Mouse (Mus musculus): Measurements from ENCODE around the gene Smarcc2. TPM values are rescaled to one million over a fixed set of nuclear protein-coding genes. Genes with fewer than 3 reads are reported as not detected.

Gene Smarcc2
- polyA plus RNA-seq, 1 experiment, result 19.5 TPM

GRCm38 (mm10) chr10:128422426-128422825 lies 36.6 kb upstream of the Smarcc2 start:
- TF ChIP-seq GATA1 (IDR thresholded peaks at IDR 0.05; ENCODE audit: low read length) (no peak), TAL1 (IDR thresholded peaks at IDR 0.05; ENCODE audit: low read length) (no peak)
- Histone ChIP-seq H3K4me3 (replicated peaks) (no peak overlapping the region), H3K4me1 (ENCODE audit: control insufficient read depth) (peaks cover 3% of the 10 kb centered on the region; the same call in 1 of the 2 replicates), H3K27me3 (ENCODE audit: control insufficient read depth) (no peaks in the 10 kb centered on the region), H3K9me3 (ENCODE audit: control insufficient read depth, low read length) (no peaks in the 10 kb centered on the region), H3K36me3 (ENCODE audit: control insufficient read depth) (peaks cover 35% of the 10 kb centered on the region)

- Histone ChIP-seq H3K9me3 (ENCODE audit: control insufficient read depth, low read length) (no peaks in the 10 kb centered on the region), H3K4me3 (replicated peaks) (no peak overlapping the region), H3K27me3 (ENCODE audit: control insufficient read depth) (no peaks in the 10 kb centered on the region), H3K4me1 (ENCODE audit: control insufficient read depth) (peaks cover 3% of the 10 kb centered on the region; the same call in 1 of the 2 replicates), H3K36me3 (ENCODE audit: control insufficient read depth) (peaks cover 36% of the 10 kb centered on the region)
- no peak for TF ChIP-seq TAL1 (IDR thresholded peaks at IDR 0.05; ENCODE audit: low read length)
- no peak for TF ChIP-seq GATA1 (IDR thresholded peaks at IDR 0.05; ENCODE audit: low read length)
Measured at GRCm38 (mm10) chr10:128424604-128425003, 34.4 kb upstream of the Smarcc2 start.

GRCm38 (mm10) chr10:128425260-128425659 lies 33.8 kb upstream of the Smarcc2 start:
- Histone ChIP-seq H3K4me3 (replicated peaks) (no peak overlapping the region), H3K36me3 (ENCODE audit: control insufficient read depth) (peaks cover 40% of the 10 kb centered on the region), H3K9me3 (ENCODE audit: control insufficient read depth, low read length) (no peaks in the 10 kb centered on the region), H3K4me1 (ENCODE audit: control insufficient read depth) (peaks cover 3% of the 10 kb centered on the region; the same call in 1 of the 2 replicates), H3K27me3 (ENCODE audit: control insufficient read depth) (no peaks in the 10 kb centered on the region)
- TF ChIP-seq TAL1 (IDR thresholded peaks at IDR 0.05; ENCODE audit: low read length), result no peak
- no peak for TF ChIP-seq GATA1 (IDR thresholded peaks at IDR 0.05; ENCODE audit: low read length)

- peaks cover 30% of the 10 kb centered on the region for H3K36me3 ChIP-seq (ENCODE audit: control insufficient read depth)
- no peaks in the 10 kb centered on the region for H3K27me3 ChIP-seq (ENCODE audit: control insufficient read depth)
- no peak for TF ChIP-seq TAL1 (IDR thresholded peaks at IDR 0.05; ENCODE audit: low read length)
- no peak for TF ChIP-seq GATA1 (IDR thresholded peaks at IDR 0.05; ENCODE audit: low read length)
Measured at GRCm38 (mm10) chr10:128429052-128429451, 30.0 kb upstream of the Smarcc2 start.

GRCm38 (mm10) chr10:128429454-128429853 lies 29.6 kb upstream of the Smarcc2 start:
- H3K9me3 ChIP-seq (ENCODE audit: control insufficient read depth, low read length), result no peaks in the 10 kb centered on the region
- H3K4me1 ChIP-seq (ENCODE audit: control insufficient read depth), result peaks cover 3% of the 10 kb centered on the region; the same call in 1 of the 2 replicates
- peaks cover 31% of the 10 kb centered on the region for H3K36me3 ChIP-seq (ENCODE audit: control insufficient read depth)
- H3K27me3 ChIP-seq (ENCODE audit: control insufficient read depth), result no peaks in the 10 kb centered on the region
- no peak overlapping the region for H3K4me3 ChIP-seq (replicated peaks)
- TF ChIP-seq GATA1 (IDR thresholded peaks at IDR 0.05; ENCODE audit: low read length) (no peak), TAL1 (IDR thresholded peaks at IDR 0.05; ENCODE audit: low read length) (no peak)

More at GRCm38 (mm10) chr10:128429052-128429451, 30.0 kb upstream of the Smarcc2 start:
- Histone ChIP-seq H3K9me3 (ENCODE audit: control insufficient read depth, low read length) (no peaks in the 10 kb centered on the region), H3K4me1 (ENCODE audit: control insufficient read depth) (peaks cover 3% of the 10 kb centered on the region; the same call in 1 of the 2 replicates), H3K4me3 (replicated peaks) (no peak overlapping the region)

- Histone ChIP-seq H3K36me3 (ENCODE audit: control insufficient read depth) (peaks cover 59% of the 10 kb centered on the region), H3K4me1 (ENCODE audit: control insufficient read depth) (no peaks in the 10 kb centered on the region; the same call in 1 of the 2 replicates), H3K27me3 (ENCODE audit: control insufficient read depth) (no peaks in the 10 kb centered on the region), H3K4me3 (replicated peaks) (no peak overlapping the region), H3K9me3 (ENCODE audit: control insufficient read depth, low read length) (no peaks in the 10 kb centered on the region)
- TF ChIP-seq GATA1 (IDR thresholded peaks at IDR 0.05; ENCODE audit: low read length), result no peak
Measured at GRCm38 (mm10) chr10:128433417-128433816, 25.6 kb upstream of the Smarcc2 start.

GRCm38 (mm10) chr10:128434681-128435080 lies 24.4 kb upstream of the Smarcc2 start:
- TF ChIP-seq GATA1 (IDR thresholded peaks at IDR 0.05; ENCODE audit: low read length), result no peak
- no peak for TF ChIP-seq TAL1 (IDR thresholded peaks at IDR 0.05; ENCODE audit: low read length)
- peaks cover 57% of the 10 kb centered on the region for H3K36me3 ChIP-seq (ENCODE audit: control insufficient read depth)

GRCm38 (mm10) chr10:128435186-128435823 lies 23.7 kb upstream of the Smarcc2 start:
- H3K36me3 ChIP-seq (ENCODE audit: control insufficient read depth), result peaks cover 59% of the 10 kb centered on the region
- no peak for TF ChIP-seq TAL1 (IDR thresholded peaks at IDR 0.05; ENCODE audit: low read length)
- no peak for TF ChIP-seq GATA1 (IDR thresholded peaks at IDR 0.05; ENCODE audit: low read length)

More at GRCm38 (mm10) chr10:128434681-128435080, 24.4 kb upstream of the Smarcc2 start:
- Histone ChIP-seq H3K4me3 (replicated peaks) (no peak overlapping the region), H3K9me3 (ENCODE audit: control insufficient read depth, low read length) (no peaks in the 10 kb centered on the region), H3K27me3 (ENCODE audit: control insufficient read depth) (no peaks in the 10 kb centered on the region), H3K4me1 (ENCODE audit: control insufficient read depth) (no peaks in the 10 kb centered on the region; the same call in 1 of the 2 replicates)

GRCm38 (mm10) chr10:128435873-128436272 lies 23.2 kb upstream of the Smarcc2 start:
- no peaks in the 10 kb centered on the region for H3K27me3 ChIP-seq (ENCODE audit: control insufficient read depth)
- TF ChIP-seq GATA1 (IDR thresholded peaks at IDR 0.05; ENCODE audit: low read length), result no peak
- no peak for TF ChIP-seq TAL1 (IDR thresholded peaks at IDR 0.05; ENCODE audit: low read length)
- H3K4me3 ChIP-seq (replicated peaks), result no peak overlapping the region
- H3K9me3 ChIP-seq (ENCODE audit: control insufficient read depth, low read length), result no peaks in the 10 kb centered on the region
- no peaks in the 10 kb centered on the region; the same call in 1 of the 2 replicates for H3K4me1 ChIP-seq (ENCODE audit: control insufficient read depth)
- peaks cover 64% of the 10 kb centered on the region for H3K36me3 ChIP-seq (ENCODE audit: control insufficient read depth)

More at GRCm38 (mm10) chr10:128435186-128435823, 23.7 kb upstream of the Smarcc2 start:
- no peaks in the 10 kb centered on the region for H3K9me3 ChIP-seq (ENCODE audit: control insufficient read depth, low read length)
- H3K4me1 ChIP-seq (ENCODE audit: control insufficient read depth), result no peaks in the 10 kb centered on the region; the same call in 1 of the 2 replicates
- H3K27me3 ChIP-seq (ENCODE audit: control insufficient read depth), result no peaks in the 10 kb centered on the region
- no peak overlapping the region for H3K4me3 ChIP-seq (replicated peaks)
